Mouse (Mus musculus) testis, adult 2 months (tissue): Measurements from ENCODE around the gene Grm1.

ENCODE experiments used
- CTCF ChIP-seq: fragments of 200-500 bp; IDR thresholded peaks from 2 replicates; pipeline ENCODE4 v1.5.1; 2012; ENCODE audit warnings: low read depth, mild to moderate bottlenecking, inconsistent platforms, low read length, moderate library complexity; ENCODE audit not compliant: control insufficient read depth, insufficient read depth, insufficient replicate concordance
- POLR2A ChIP-seq: fragments of 200-500 bp; IDR thresholded peaks from 2 replicates; pipeline ENCODE4 v1.6.1; 2012; ENCODE audit warnings: low read depth, mild to moderate bottlenecking, inconsistent platforms, low read length, moderate library complexity; ENCODE audit not compliant: control insufficient read depth

DNA sequence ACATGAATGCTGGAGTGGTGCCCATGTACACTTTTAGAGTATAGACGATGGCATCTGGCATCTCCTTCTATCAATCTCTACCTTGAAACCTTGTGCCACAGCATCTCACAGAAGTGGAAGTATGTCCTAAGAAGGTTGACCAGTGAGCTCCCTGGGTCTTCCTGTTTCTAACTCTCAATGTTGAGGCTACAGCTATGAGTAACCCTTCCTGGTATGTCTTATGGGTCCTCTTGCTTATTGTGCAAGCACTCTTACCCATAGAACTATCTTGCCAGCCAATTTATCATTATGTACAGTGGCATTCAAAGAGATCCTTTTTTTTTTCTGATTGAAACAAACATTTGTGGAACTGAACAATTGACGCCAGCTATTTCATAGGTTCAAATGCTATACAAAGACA is 340.0 kb downstream of the Grm1 start:
- TF ChIP-seq POLR2A = no peak
- no peak for TF ChIP-seq CTCF
